Mouse (Mus musculus) embryonic stem cell, embryonic (primary cell): ENCODE measurements around the gene Cdh23.

Source experiments
- CTCF ChIA-PET, 4 experiments: fragments of 300-600 bp in 2 of 4; fragments of 350-600 bp in 2 of 4; sonication (Branson Sonifier 250); formaldehyde crosslinking; loops; one replicate each; lab custom pipeline; 2022; ENCODE audit warnings: inconsistent platforms in 2 of 4; lab: Charles Lee
- POLR2A ChIA-PET, 4 experiments: fragments of 300-600 bp in 2 of 4; fragments of 350-600 bp in 2 of 4; sonication (Branson Sonifier 250); formaldehyde crosslinking; loops; one replicate each; lab custom pipeline; 2022; ENCODE audit warnings: antibody characterized with exemption in 4 of 4, inconsistent platforms in 1 of 4; lab: Charles Lee

Gene Cdh23

GRCm38 (mm10) chr10:60686641-60686975, 9.7 kb downstream of the Cdh23 start:
- ChIA-PET CTCF (interaction anchor here (0.6 to 3.9 kb wide), 9 partner anchors 10 to 381 kb away, joined by 3 to 14 read pairs (median 4); partner anchors contain the start of genes Cdh23 (in 2 of the 4) and Slc29a3 (in 1 of the 4)), POLR2A (interaction anchor here in 2 of 4 experiments (0.8 to 1.4 kb wide), 3 partner anchors 28 to 70 kb away, joined by 3 to 4 read pairs (median 4); partner anchors contain the start of gene Slc29a3 (in 1 of the 2))

GRCm38 (mm10) chr10:60685764-60686640, 10.3 kb downstream of the Cdh23 start:
- CTCF ChIA-PET, result interaction anchor here in 2 of 4 experiments (1.1 to 3.9 kb wide), 4 partner anchors 11 to 380 kb away, joined by 3 to 14 read pairs (median 4); partner anchors contain the start of gene Cdh23 (in 1 of the 2)
- POLR2A ChIA-PET, result interaction anchor here in 2 of 4 experiments (1.3 to 1.4 kb wide), 2 partner anchors 28 to 67 kb away, joined by 4 read pairs; partner anchors contain the start of gene Slc29a3 (in 1 of the 2)

GRCm38 (mm10) chr10:60678926-60679325, 17.4 kb downstream of the Cdh23 start:
- POLR2A ChIA-PET, result interaction anchor here in 1 of 4 experiments (0.5 kb wide), 1 partner anchor 32 kb away, joined by 3 read pairs; no protein-coding TSS in a partner anchor
- CTCF ChIA-PET, result interaction anchor here in 1 of 4 experiments (0.7 kb wide), 1 partner anchor 31 kb away, joined by 8 read pairs; no protein-coding TSS in a partner anchor

- ChIA-PET CTCF (interaction anchor here in 3 of 4 experiments (0.6 to 1.2 kb wide), 6 partner anchors 56 to 485 kb away, joined by 3 to 5 read pairs (median 3); no protein-coding TSS in a partner anchor), POLR2A (interaction anchor here in 3 of 4 experiments (0.6 to 1.2 kb wide), 4 partner anchors 65 to 231 kb away, joined by 3 to 4 read pairs (median 4); partner anchors contain the start of gene Slc29a3 (in 1 of the 3))
These were observed 19.0 kb downstream of the Cdh23 start for GRCm38 (mm10) chr10:60677319-60677718.

GRCm38 (mm10) chr10:60670166-60670565, 26.1 kb downstream of the Cdh23 start:
- CTCF ChIA-PET, result no interaction called here

GRCm38 (mm10) chr10:60668591-60668990, 27.7 kb downstream of the Cdh23 start:
- CTCF ChIA-PET, result no interaction called here
- POLR2A ChIA-PET, result no interaction called here

More at GRCm38 (mm10) chr10:60670166-60670565, 26.1 kb downstream of the Cdh23 start:
- POLR2A ChIA-PET, result no interaction called here

- CTCF ChIA-PET, result no interaction called here
These were observed 35.3 kb downstream of the Cdh23 start for GRCm38 (mm10) chr10:60660986-60661385.

GRCm38 (mm10) chr10:60659450-60660020, 36.8 kb downstream of the Cdh23 start:
- CTCF ChIA-PET, result interaction anchor here in 2 of 4 experiments (0.6 kb wide), 2 partner anchors 175 to 614 kb away, joined by 4 read pairs; partner anchors contain the start of gene Adamts14 (in 1 of the 2)
- POLR2A ChIA-PET, result interaction anchor here in 2 of 4 experiments (0.7 to 1.7 kb wide), 2 partner anchors 27 to 307 kb away, joined by 4 read pairs; no protein-coding TSS in a partner anchor

More at GRCm38 (mm10) chr10:60660986-60661385, 35.3 kb downstream of the Cdh23 start:
- POLR2A ChIA-PET, result no interaction called here

GRCm38 (mm10) chr10:60658176-60658575, 38.1 kb downstream of the Cdh23 start:
- CTCF ChIA-PET, result interaction anchor here in 3 of 4 experiments (0.6 to 0.9 kb wide), 3 partner anchors 27 to 481 kb away, joined by 3 read pairs; no protein-coding TSS in a partner anchor
- POLR2A ChIA-PET, result interaction anchor here in 2 of 4 experiments (0.7 to 1.7 kb wide), 4 partner anchors 10 to 460 kb away, joined by 3 to 4 read pairs (median 4); no protein-coding TSS in a partner anchor

- CTCF ChIA-PET, result interaction anchor here in 2 of 4 experiments (0.6 to 0.8 kb wide), 3 partner anchors 11 to 112 kb away, joined by 3 to 4 read pairs (median 3); no protein-coding TSS in a partner anchor
- POLR2A ChIA-PET, result interaction anchor here in 2 of 4 experiments (0.9 to 1.3 kb wide), 3 partner anchors 14 to 926 kb away, joined by 3 read pairs; partner anchors contain the start of gene Slc29a3 (in 1 of the 2)
These were observed 42.6 kb downstream of the Cdh23 start for GRCm38 (mm10) chr10:60653675-60654074.

- POLR2A ChIA-PET, result interaction anchor here in 2 of 4 experiments (0.9 to 1.3 kb wide), 3 partner anchors 13 to 927 kb away, joined by 3 read pairs; partner anchors contain the start of gene Slc29a3 (in 1 of the 2)
- CTCF ChIA-PET, result interaction anchor here in 2 of 4 experiments (0.5 to 0.8 kb wide), 4 partner anchors 11 to 297 kb away, joined by 3 to 4 read pairs (median 4); no protein-coding TSS in a partner anchor
These were observed 43.2 kb downstream of the Cdh23 start for GRCm38 (mm10) chr10:60653106-60653505.

GRCm38 (mm10) chr10:60644079-60644641, 52.1 kb downstream of the Cdh23 start:
- ChIA-PET CTCF (interaction anchor here in 1 of 4 experiments (0.9 kb wide), 1 partner anchor 79 kb away, joined by 3 read pairs; no protein-coding TSS in a partner anchor), POLR2A (interaction anchor here in 2 of 4 experiments (0.6 to 1.5 kb wide), 5 partner anchors 11 to 105 kb away, joined by 3 to 8 read pairs (median 4); no protein-coding TSS in a partner anchor)

- ChIA-PET POLR2A (interaction anchor here in 2 of 4 experiments (0.6 to 1.1 kb wide), 4 partner anchors 14 to 64 kb away, joined by 3 read pairs; no protein-coding TSS in a partner anchor), CTCF (interaction anchor here in 2 of 4 experiments (0.6 to 1.2 kb wide), 3 partner anchors 23 to 347 kb away, joined by 3 to 6 read pairs (median 4); no protein-coding TSS in a partner anchor)
These were observed 57.0 kb downstream of the Cdh23 start for GRCm38 (mm10) chr10:60639291-60639690.

- POLR2A ChIA-PET, result interaction anchor here in 3 of 4 experiments (0.6 to 2.5 kb wide), 6 partner anchors 11 to 1320 kb away, joined by 3 to 8 read pairs (median 4); no protein-coding TSS in a partner anchor
- CTCF ChIA-PET, result interaction anchor here in 3 of 4 experiments (0.6 to 2.6 kb wide), 8 partner anchors 9 to 1629 kb away, joined by 3 to 5 read pairs (median 4); no protein-coding TSS in a partner anchor
These were observed 60.6 kb downstream of the Cdh23 start for GRCm38 (mm10) chr10:60635568-60636295.

- CTCF ChIA-PET, result interaction anchor here (0.6 to 2.7 kb wide), 5 partner anchors 9 to 126 kb away, joined by 3 to 9 read pairs (median 5); no protein-coding TSS in a partner anchor
- POLR2A ChIA-PET, result interaction anchor here in 2 of 4 experiments (0.6 to 1.2 kb wide), 2 partner anchors 21 to 117 kb away, joined by 3 read pairs; no protein-coding TSS in a partner anchor
These were observed 61.9 kb downstream of the Cdh23 start for GRCm38 (mm10) chr10:60634391-60634790.

GRCm38 (mm10) chr10:60626086-60626485, 70.2 kb downstream of the Cdh23 start:
- CTCF ChIA-PET, result interaction anchor here (0.6 to 2.0 kb wide), 13 partner anchors 10 to 1203 kb away, joined by 3 to 9 read pairs (median 4); partner anchors contain the start of gene Slc29a3 (in 2 of the 4)

More at GRCm38 (mm10) chr10:60626086-60626485, 70.2 kb downstream of the Cdh23 start:
- POLR2A ChIA-PET, result interaction anchor here in 1 of 4 experiments (0.8 kb wide), 1 partner anchor 9 kb away, joined by 3 read pairs; no protein-coding TSS in a partner anchor
